Mouse (Mus musculus) neural tube, embryonic 12.5 days (tissue): ENCODE measurements at regions not wholly inside any gene's neighbourhood (a gene's known extent, or its start where the extent isn't known, plus 50 kb on each side); places are given as distances from the start of the nearest gene placed in this dataset.

Source experiments
- ATAC-seq: fragments of 200-750 bp; cut with Nextera tagmentation; 2 replicates; pipeline ENCODE4 v1.8.0; 2017; ENCODE audit warnings: low read depth, mild to moderate bottlenecking, moderate TSS enrichment, moderate library complexity; ENCODE audit not compliant: low FRiP score
- H3K27ac ChIP-seq: fragments of 300-500 bp; sonication (generic); 2 replicates; pipeline ENCODE4 v1.5.1; 2016
- H3K27me3 ChIP-seq: fragments of 300-500 bp; sonication (generic); replicated peaks from 2 replicates; pipeline ENCODE4 v1.6.1; 2016; ENCODE audit warnings: mild to moderate bottlenecking
- H3K36me3 ChIP-seq: fragments of 300-500 bp; sonication (generic); 2 replicates; pipeline ENCODE4 v1.6.1; 2016; ENCODE audit warnings: mild to moderate bottlenecking
- H3K4me1 ChIP-seq: fragments of 300-500 bp; sonication (generic); 2 replicates; pipeline ENCODE4 v1.6.1; 2016
- H3K4me2 ChIP-seq: fragments of 300-500 bp; sonication (generic); replicated peaks from 2 replicates; pipeline ENCODE4 v1.6.1; 2016; ENCODE audit warnings: mild to moderate bottlenecking
- H3K4me3 ChIP-seq: fragments of 300-500 bp; sonication (generic); 2 replicates; pipeline ENCODE4 v1.5.1; 2016
- H3K9ac ChIP-seq: fragments of 300-500 bp; sonication (generic); 2 replicates; pipeline ENCODE4 v1.6.1; 2016; ENCODE audit warnings: mild to moderate bottlenecking
- H3K9me3 ChIP-seq: fragments of 300-500 bp; sonication (generic); 2 replicates; pipeline ENCODE4 v1.6.1; 2016; ENCODE audit warnings: mild to moderate bottlenecking
- WGBS: fragments of 180-500 bp; shearing (Covaris S2); methylation state at CpG from one replicate; pipeline ENCODE4 v1.1.7; 2016; 5-methylcytosine and 5-hydroxymethylcytosine counted together

DNA sequence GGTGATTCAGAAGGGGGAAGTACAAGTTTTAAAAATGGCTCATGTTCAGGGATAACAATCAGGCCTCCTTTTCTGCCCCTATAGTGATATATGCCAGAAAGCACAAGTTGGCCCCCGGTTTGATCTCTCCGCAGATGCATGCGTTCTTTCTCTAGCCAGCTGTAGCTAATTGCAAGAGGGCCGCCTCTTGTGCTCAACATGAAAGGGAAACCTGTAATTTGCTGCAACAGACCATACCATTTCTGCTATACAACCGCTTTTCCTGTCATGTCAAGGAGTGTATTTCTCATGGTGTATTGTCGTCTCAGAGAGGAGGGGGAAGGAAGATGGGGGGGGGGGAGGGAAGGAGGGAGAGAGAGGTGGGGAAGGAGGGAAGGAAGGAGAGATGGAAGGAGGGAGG, 257.1 kb upstream of the Prdm1 start:
- Histone ChIP-seq H3K36me3 (no peaks in the 10 kb centered on the region), H3K9ac (no peak overlapping the region), H3K9me3 (no peaks in the 10 kb centered on the region), H3K27me3 (no peaks in the 10 kb centered on the region), H3K27ac (no peak overlapping the region), H3K4me1 (no peaks in the 10 kb centered on the region), H3K4me2 (no peak overlapping the region), H3K4me3 (no peak overlapping the region)
- ATAC-seq = no peak
- WGBS = 30% methylated on average over 6 of the region's 6 CpGs

DNA sequence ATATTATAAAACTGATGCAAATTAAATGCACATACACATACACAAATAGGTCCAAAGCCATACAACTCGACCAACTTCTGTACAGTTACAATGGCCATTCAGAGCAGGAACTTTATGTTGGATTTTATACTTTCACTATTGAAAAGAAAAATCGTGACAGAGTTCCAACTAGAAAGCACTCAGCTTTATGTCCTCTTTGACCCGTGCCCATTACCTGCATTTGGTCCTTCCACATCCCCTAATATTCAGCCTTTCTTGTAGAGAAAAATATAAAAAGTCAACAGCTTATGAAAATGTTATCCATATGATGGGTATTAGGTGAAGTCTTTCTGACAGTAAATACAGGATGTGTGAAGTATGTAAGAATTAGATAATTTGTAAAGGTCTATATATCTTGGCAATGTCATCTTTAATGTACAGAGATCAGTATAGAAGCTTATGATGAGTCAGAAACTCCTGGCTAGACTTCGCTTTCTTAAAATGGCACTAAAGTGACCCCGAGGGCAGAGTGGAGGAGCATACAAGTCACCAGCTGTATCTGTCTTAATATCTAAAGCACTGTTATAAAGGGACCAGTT, 252.2 kb upstream of the Prdm1 start:
- Histone ChIP-seq H3K9me3 (no peaks in the 10 kb centered on the region), H3K9ac (no peak overlapping the region), H3K27me3 (no peaks in the 10 kb centered on the region), H3K4me1 (no peaks in the 10 kb centered on the region), H3K4me3 (no peak overlapping the region), H3K27ac (no peak overlapping the region), H3K36me3 (no peaks in the 10 kb centered on the region), H3K4me2 (no peak overlapping the region)
- ATAC-seq = no peak
- WGBS = 88% methylated on average over 5 of the region's 5 CpGs

DNA sequence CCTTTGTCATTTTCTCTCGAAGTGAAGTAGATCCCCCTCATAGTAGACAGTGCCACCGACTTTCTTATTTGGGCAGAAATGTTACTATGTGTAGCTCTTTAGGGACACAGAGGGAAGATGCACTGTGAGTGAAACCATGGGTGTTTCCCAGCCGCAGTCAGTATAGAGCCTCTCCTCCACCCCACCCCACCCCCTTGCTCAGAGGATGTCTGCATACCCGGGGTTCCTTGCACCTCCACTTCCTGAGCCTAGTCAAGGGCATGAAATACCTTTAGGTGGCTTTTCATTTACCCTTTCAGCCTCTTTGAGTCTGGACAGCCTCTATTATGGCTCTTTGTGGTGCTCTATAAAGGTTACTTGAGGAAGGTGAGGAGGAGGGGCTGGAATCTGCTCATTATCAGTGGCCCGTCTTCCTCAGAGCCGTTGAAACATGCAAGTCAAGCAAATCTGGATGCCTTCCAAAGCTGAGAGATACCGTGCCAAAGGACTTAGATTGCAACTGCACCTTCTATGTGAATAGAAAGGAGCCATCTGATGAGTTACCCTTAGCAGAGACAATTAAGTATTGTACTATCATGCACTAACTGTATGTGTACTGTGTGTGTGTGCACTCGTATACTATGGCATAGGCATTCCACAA, 251.4 kb upstream of the Prdm1 start:
- Histone ChIP-seq H3K4me1 (no peaks in the 10 kb centered on the region), H3K4me3 (no peak overlapping the region), H3K9ac (no peak overlapping the region), H3K4me2 (no peak overlapping the region), H3K9me3 (no peaks in the 10 kb centered on the region), H3K27ac (no peak overlapping the region), H3K27me3 (no peaks in the 10 kb centered on the region), H3K36me3 (no peaks in the 10 kb centered on the region)
- WGBS = 72% methylated on average over 8 of the region's 8 CpGs
- no peak for ATAC-seq

DNA sequence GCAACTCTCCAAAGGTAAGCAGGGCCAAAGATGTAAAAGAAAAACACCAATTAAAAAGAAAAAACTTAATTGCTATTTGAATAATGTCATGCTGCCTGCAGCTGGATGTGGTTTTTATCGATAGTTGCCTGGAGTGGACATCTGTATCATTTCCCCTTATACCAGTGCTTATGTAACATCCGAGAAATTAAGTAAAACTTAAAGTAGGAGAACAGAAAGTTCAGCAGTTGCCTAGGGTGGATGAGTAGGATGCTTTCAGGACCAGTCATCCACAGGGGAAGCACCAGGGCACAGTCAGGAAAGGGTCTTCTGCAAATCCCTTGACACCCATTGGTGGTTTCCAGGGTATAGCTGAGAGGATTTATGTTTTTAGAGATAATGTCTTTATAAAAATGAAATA, 248.9 kb upstream of the Prdm1 start:
- Histone ChIP-seq H3K27ac (no peak overlapping the region), H3K4me3 (no peak overlapping the region), H3K36me3 (no peaks in the 10 kb centered on the region), H3K9me3 (no peaks in the 10 kb centered on the region), H3K4me2 (no peak overlapping the region), H3K9ac (no peak overlapping the region), H3K4me1 (no peaks in the 10 kb centered on the region), H3K27me3 (no peaks in the 10 kb centered on the region)
- ATAC-seq = no peak
- 96% methylated on average over 2 of the region's 2 CpGs for WGBS

DNA sequence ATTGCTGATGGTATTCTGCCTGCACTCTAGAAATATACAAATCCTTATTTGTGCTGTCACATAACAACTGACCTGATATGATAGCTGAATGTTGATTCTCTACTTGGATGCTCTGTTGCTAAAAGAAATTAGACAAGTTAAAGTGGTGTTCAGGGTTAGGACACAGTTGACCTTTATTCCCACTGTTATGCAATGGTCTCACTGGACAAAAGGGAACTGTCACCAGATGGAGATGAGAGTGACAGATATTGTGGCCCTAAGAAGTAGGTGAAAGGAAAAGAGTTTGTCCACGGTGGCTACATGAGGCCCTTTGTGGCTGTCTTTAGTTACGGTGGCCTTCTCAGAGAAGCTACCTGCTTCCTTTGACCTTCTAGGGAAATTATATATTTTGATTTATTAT, 247.9 kb upstream of the Prdm1 start:
- no peak for ATAC-seq
- Histone ChIP-seq H3K4me1 (no peaks in the 10 kb centered on the region), H3K4me3 (no peak overlapping the region), H3K9ac (no peak overlapping the region), H3K27ac (no peak overlapping the region), H3K27me3 (no peaks in the 10 kb centered on the region), H3K9me3 (no peaks in the 10 kb centered on the region), H3K4me2 (no peak overlapping the region), H3K36me3 (no peaks in the 10 kb centered on the region)
- 53% methylated on average over 2 of the region's 2 CpGs for WGBS

DNA sequence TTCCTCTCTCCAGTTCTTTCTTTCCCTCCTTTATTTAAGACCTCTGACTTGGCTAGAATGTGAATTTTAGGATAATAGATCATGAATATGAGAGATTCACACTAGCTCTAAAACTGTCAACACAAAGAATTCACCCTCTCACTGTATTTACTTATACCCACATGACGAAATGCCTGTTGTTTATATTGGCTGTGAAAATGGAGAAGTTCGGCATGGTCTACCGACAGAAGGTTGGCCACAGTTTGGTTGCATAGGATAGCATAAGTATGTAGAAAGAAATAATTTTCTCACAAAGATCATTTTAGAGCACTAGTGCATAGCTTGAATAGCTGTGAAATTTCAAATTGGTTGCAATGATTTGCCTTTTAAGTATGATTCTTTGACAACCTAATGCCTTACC, 237.2 kb upstream of the Prdm1 start:
- H3K4me1 ChIP-seq = no peaks in the 10 kb centered on the region
- ATAC-seq = no peak
- WGBS = 79% methylated on average over 3 of the region's 3 CpGs

DNA sequence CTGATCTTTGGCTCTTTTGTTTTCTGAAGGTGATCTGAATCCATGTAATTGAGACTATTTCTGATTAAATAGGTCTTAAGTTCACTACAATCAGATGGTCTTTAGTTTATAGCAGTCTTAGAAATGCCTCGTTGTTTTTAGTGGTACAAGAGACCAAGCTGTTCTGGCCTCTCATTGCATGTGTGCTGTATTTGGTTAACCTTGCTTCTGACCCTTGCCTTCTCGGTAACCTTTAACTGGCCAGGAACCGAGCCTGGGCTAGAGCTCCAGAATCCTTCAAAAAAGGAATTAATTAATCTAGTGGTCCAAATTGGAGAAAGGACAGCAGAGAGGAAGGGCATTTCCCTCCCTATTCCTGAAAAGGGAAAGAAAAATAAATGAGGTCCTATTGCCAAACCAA, 234.8 kb upstream of the Prdm1 start:
- no peaks in the 10 kb centered on the region for H3K4me1 ChIP-seq

More for the DNA sequence above, 237.2 kb upstream of the Prdm1 start:
- Histone ChIP-seq H3K4me2 (no peak overlapping the region), H3K27ac (no peak overlapping the region), H3K27me3 (no peaks in the 10 kb centered on the region), H3K36me3 (no peaks in the 10 kb centered on the region), H3K9me3 (no peaks in the 10 kb centered on the region), H3K4me3 (no peak overlapping the region), H3K9ac (no peak overlapping the region)

DNA sequence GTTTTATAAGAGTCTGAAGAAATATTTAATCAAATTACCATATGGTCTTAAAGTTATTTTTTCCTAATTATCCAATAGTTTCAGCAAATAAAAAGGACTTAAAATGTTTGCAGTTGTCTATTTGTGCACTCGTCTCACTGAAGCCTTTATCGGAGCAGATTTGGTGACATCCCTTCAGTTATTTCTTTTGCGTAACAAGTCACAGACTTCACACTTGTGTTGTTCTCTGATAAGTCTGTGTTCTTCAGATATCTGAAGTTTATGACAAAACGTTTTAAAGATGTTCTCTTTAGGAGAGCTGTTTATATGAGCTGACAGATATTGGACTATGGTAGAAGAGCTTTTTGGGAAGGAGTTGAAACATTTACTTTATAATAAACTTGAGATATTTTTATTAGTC, 233.8 kb upstream of the Prdm1 start:
- no peak overlapping the region for H3K4me3 ChIP-seq
- no peaks in the 10 kb centered on the region for H3K27me3 ChIP-seq
- no peak overlapping the region for H3K9ac ChIP-seq
- no peak overlapping the region for H3K4me2 ChIP-seq
- WGBS = 79% methylated on average over 4 of the region's 4 CpGs
- H3K4me1 ChIP-seq = no peaks in the 10 kb centered on the region
- no peak for ATAC-seq
- no peak overlapping the region for H3K27ac ChIP-seq
- no peaks in the 10 kb centered on the region for H3K9me3 ChIP-seq
- no peaks in the 10 kb centered on the region for H3K36me3 ChIP-seq

More for the DNA sequence above, 234.8 kb upstream of the Prdm1 start:
- Histone ChIP-seq H3K9me3 (no peaks in the 10 kb centered on the region), H3K36me3 (no peaks in the 10 kb centered on the region), H3K27ac (no peak overlapping the region), H3K9ac (no peak overlapping the region), H3K4me3 (no peak overlapping the region), H3K27me3 (no peaks in the 10 kb centered on the region), H3K4me2 (no peak overlapping the region)
- ATAC-seq = no peak
- whole genome bisulfite sequencing = 34% methylated on average over 3 of the region's 3 CpGs

DNA sequence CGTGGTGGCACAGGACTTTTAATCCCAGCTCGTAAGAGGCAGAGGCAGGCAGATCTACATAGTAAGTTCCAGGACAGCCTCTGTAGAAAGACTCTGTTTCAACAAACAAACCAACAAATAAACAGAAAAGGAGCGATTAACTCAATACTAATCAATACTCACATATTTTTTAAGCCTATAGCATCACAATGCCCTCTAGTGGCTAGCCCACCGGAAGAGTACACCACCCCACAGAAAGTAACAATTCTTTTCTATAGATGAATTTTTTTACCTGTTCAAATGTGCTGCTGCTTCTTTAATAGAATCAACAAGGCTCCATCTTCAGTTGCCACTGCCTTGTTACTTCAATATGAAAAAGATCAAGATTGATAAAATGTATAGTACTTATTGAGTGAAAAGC, 233.0 kb upstream of the Prdm1 start:
- Histone ChIP-seq H3K36me3 (no peaks in the 10 kb centered on the region), H3K4me2 (no peak overlapping the region), H3K9ac (no peak overlapping the region), H3K9me3 (no peaks in the 10 kb centered on the region), H3K27me3 (no peaks in the 10 kb centered on the region), H3K4me3 (no peak overlapping the region), H3K27ac (no peak overlapping the region), H3K4me1 (no peaks in the 10 kb centered on the region)
- 77% methylated on average over 4 of the region's 4 CpGs for WGBS
- no peak for ATAC-seq

DNA sequence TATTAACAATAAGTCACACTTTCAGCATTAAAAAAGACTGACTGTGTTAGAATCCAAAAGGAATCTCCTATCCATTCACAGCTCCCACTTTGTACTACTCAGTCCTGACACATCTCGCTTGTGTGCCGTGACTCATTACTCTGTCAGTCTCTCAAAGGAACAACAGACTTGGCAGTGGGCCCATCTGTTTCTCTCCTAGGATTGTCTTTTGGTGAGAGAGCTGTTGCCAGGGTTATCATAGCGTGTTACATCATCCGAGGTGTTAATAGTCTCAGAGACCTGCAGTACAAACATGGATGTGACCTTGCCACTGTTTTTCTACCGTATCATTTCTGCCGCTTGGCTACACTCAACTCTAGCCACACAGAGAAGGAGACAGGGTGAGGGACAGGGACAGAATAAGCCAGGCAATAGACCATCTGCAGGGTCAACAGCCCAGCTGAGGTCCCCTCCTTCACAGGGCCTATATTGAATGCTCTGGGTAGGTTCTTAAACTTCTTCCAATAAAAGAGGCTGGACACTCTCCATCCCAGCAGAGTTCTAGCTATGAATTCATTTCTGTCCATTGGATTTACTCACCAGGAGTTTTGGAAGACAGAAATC, 227.2 kb upstream of the Prdm1 start:
- Histone ChIP-seq H3K4me3 (no peak overlapping the region), H3K9me3 (no peaks in the 10 kb centered on the region), H3K9ac (no peak overlapping the region), H3K4me2 (no peak overlapping the region), H3K27ac (no peak overlapping the region), H3K27me3 (no peaks in the 10 kb centered on the region), H3K4me1 (0 out of 2 replicates have a peak, but pooled peaks cover 4% of the 10 kb centered on the region), H3K36me3 (no peaks in the 10 kb centered on the region)
- ATAC-seq = peak; percentile 51
- 58% methylated on average over 6 of the region's 6 CpGs for WGBS

DNA sequence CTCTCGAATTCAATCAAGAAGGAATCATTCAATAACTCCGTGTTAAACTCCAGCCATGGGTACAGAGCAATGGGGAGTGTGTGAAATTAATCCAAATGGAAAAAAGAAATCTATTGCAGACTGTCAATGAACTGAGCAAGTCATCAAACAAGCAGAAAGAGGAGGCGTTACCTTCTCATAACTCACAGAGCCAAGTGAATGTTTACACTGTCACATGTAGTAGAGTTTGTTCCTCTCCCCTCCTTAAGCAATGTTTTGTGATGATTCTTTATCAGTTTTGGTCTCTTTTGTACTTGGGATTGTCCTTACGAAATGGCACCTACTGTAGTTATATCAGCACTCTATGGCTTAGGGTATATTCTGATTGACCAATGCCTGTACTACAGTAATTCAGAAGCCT, 226.6 kb upstream of the Prdm1 start:
- H3K4me2 ChIP-seq = no peak overlapping the region
- ATAC-seq = 0 out of 2 replicates have a peak, but pooled peaks have one; percentile 27
- 66% methylated on average over 4 of the region's 4 CpGs for WGBS

DNA sequence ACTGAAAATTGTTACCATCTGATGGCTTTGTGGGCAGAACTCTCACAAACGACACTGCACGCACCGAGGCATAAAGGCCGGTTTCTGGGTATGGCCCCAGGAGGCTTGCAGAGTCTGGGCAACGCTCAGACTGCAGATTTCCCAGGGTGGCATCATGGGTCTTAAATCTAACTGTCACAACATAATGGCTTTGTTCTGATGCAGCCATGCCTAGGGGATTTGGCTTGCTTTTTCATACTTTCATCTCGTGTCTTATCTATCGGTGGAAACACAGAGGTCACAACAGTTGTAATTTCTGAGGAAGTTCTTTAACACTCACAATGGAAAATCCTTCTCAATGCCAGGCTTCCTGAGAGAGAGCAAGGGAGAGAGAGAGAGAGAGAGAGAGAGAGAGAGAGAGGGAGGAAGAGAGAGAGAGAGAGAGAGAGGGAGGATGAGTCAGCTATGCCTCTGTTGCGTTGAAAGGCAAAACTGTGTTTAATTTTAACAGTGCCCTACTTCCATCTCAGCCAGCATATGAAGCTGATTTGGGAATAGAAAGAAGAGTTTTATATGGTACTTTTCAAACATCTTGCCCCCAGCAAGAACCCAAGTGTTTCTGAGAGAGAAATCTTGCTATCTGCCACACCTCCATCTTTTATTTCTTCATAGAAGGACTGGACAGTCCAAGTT, 224.6 kb upstream of the Prdm1 start:
- Histone ChIP-seq H3K9me3 (no peaks in the 10 kb centered on the region), H3K27ac (no peak overlapping the region), H3K4me1 (0 out of 2 replicates have a peak, but pooled peaks cover 4% of the 10 kb centered on the region), H3K9ac (no peak overlapping the region), H3K4me2 (no peak overlapping the region), H3K36me3 (no peaks in the 10 kb centered on the region), H3K4me3 (no peak overlapping the region), H3K27me3 (no peaks in the 10 kb centered on the region)
- 22% methylated on average over 8 of the region's 8 CpGs for WGBS
- ATAC-seq = peak; percentile 74

More for the DNA sequence above, 226.6 kb upstream of the Prdm1 start:
- Histone ChIP-seq H3K36me3 (no peaks in the 10 kb centered on the region), H3K9me3 (no peaks in the 10 kb centered on the region), H3K27ac (no peak overlapping the region), H3K4me3 (no peak overlapping the region), H3K27me3 (no peaks in the 10 kb centered on the region), H3K9ac (no peak overlapping the region), H3K4me1 (0 out of 2 replicates have a peak, but pooled peaks cover 4% of the 10 kb centered on the region)
